Mouse (Mus musculus) spleen, postnatal 36 days (tissue): ENCODE measurements around the gene Art3.

Experiments
- DNase-seq, 2 experiments: peaks; one replicate each; pipeline ENCODE4 v3.0.0; 2022; ENCODE audit warnings: low spot score in 2 of 2, mixed read lengths in 1 of 2

Art3 gene

GRCm38 (mm10) chr5:92413271-92413981 lies 81.8 kb downstream of the Art3 start:
- no peak for DNase-seq

- DNase-seq = no peak
Measured at GRCm38 (mm10) chr5:92413982-92414375, 82.4 kb downstream of the Art3 start.

GRCm38 (mm10) chr5:92424126-92424525 lies 92.5 kb downstream of the Art3 start:
- no peak for DNase-seq

GRCm38 (mm10) chr5:92430723-92431122 lies 99.1 kb downstream of the Art3 start:
- DNase-seq = no peak

- DNase-seq = no peak
Measured at GRCm38 (mm10) chr5:92431611-92432010, 100.0 kb downstream of the Art3 start.

- no peak for DNase-seq
Measured at GRCm38 (mm10) chr5:92434070-92434469, 102.4 kb downstream of the Art3 start.

GRCm38 (mm10) chr5:92434571-92434985 lies 103.0 kb downstream of the Art3 start:
- DNase-seq = no peak

GRCm38 (mm10) chr5:92435025-92435584 lies 103.5 kb downstream of the Art3 start, which contains the start of gene Nup54:
Gene Nup54, minus strand, starts transcription at chr5:92435219.
- DNase-seq = peak; percentile 97

- DNase-seq = no peak
Measured at GRCm38 (mm10) chr5:92438540-92438939, 106.9 kb downstream of the Art3 start.

- peak; percentile 20 to 45 for DNase-seq
Measured at GRCm38 (mm10) chr5:92441494-92441893, 109.9 kb downstream of the Art3 start.

GRCm38 (mm10) chr5:92442914-92443313 lies 111.3 kb downstream of the Art3 start:
- DNase-seq = no peak

- DNase-seq = no peak
Measured at GRCm38 (mm10) chr5:92445016-92445415, 113.4 kb downstream of the Art3 start.

- no peak for DNase-seq
Measured at GRCm38 (mm10) chr5:92446736-92447135, 115.1 kb downstream of the Art3 start.

- DNase-seq = no peak
Measured at GRCm38 (mm10) chr5:92452876-92453275, 121.2 kb downstream of the Art3 start.

GRCm38 (mm10) chr5:92457410-92457809 lies 125.8 kb downstream of the Art3 start:
- no peak for DNase-seq

- DNase-seq = no peak
Measured at GRCm38 (mm10) chr5:92458726-92459125, 127.1 kb downstream of the Art3 start.

GRCm38 (mm10) chr5:92461321-92461720 lies 129.7 kb downstream of the Art3 start:
- peak; percentile 50 to 51 for DNase-seq
